Mouse (Mus musculus): ENCODE results near the gene Xrn1. TPM values are rescaled to one million over a fixed set of nuclear protein-coding genes. Genes with fewer than 3 reads are reported as not detected.

Gene Xrn1
- polyA plus RNA-seq, 1 experiment from 2014 or later = 20.2 TPM

Other genes with a start within 250 kb of the Xrn1 start
- 7.5 and 8.3 TPM in 2 replicates for gene Trpc1, start 204.4 kb upstream of the Xrn1 start, polyA plus RNA-seq (2015; fragmentation: Nextera tagmentation; extraction: Ambion mirVana)
- 2.6 and 2.8 TPM in 2 replicates for gene Pls1, start 109.4 kb upstream of the Xrn1 start, polyA plus RNA-seq (2015; fragmentation: Nextera tagmentation; extraction: Ambion mirVana)
- 12.3 and 14.2 TPM in 2 replicates for gene Atr, start 97.2 kb upstream of the Xrn1 start, polyA plus RNA-seq (2015; fragmentation: Nextera tagmentation; extraction: Ambion mirVana)
- 2.4 and 2.7 TPM in 2 replicates for gene Gk5, start 164.6 kb downstream of the Xrn1 start, polyA plus RNA-seq (2015; fragmentation: Nextera tagmentation; extraction: Ambion mirVana)
- 20.6 and 21.8 TPM in 2 replicates for gene Tfdp2, start 241.5 kb downstream of the Xrn1 start, polyA plus RNA-seq (2015; fragmentation: Nextera tagmentation; extraction: Ambion mirVana)

All from midbrain, embryonic 15.5 days (tissue).